Mouse (Mus musculus) stomach, postnatal 0 days (tissue): ENCODE data around the gene Rad51b.
A peak's percentile ranks its signal among the peaks of the same experiment; 100 is the strongest.

Experiments used
- CTCF ChIP-seq: IDR thresholded peaks from 2 replicates; pipeline ENCODE4 v1.5.1; 2016; ENCODE audit warnings: antibody characterized with exemption, low read depth, mild to moderate bottlenecking, moderate library complexity
- EP300 ChIP-seq: optimal IDR thresholded peaks from 2 replicates; pipeline ENCODE3; 2016; ENCODE audit warnings: antibody characterized with exemption

DNA sequence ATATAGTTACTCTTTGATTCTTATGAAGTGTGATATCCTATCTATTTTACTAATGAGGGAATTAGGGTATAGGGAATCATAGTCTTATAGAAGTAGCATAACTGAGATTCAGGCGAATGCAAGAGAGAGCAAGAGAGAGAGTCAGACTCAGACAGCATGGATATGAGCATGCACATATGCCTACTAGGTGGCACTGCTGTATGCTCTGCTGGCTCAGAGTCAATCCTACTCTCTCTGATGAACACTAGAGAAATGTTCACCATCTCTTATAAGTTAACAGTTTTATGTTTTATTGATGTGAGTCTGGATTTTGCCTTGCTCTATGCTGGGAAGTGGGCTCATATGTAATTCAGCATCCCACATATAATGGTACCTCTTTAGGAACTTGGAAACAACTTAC, 321.9 kb downstream of the Rad51b start:
- TF ChIP-seq CTCF = peak; percentile 46; the same call in 1 of the 2 replicates
- TF ChIP-seq EP300 = no peak
